ENCODE assay signal across 12 mouse cellular contexts in genomic region chr10:111248177-111248576, GRCm38 (mm10). TPM values are rescaled to one million over a fixed set of nuclear protein-coding genes. Genes with fewer than 3 reads are reported as not detected.
A peak's percentile ranks its signal among the peaks of the same experiment; 100 is the strongest.
DNase-seq lines count a peak whose midpoint lies in the region; ATAC-seq and TF ChIP-seq lines count a peak whose summit lies in the region.
"Had no signal": no experiment of that assay in that cellular context is flagged by ENCODE, and none has a peak within 500 bp of the region (broad histone marks: within the 10 kb centered on the region; RNA-seq: fewer than 3 reads in every experiment).

No protein-coding gene starts in this region.

- no peak for TF ChIP-seq CTCF in stomach, postnatal 0 days (IDR thresholded peaks at IDR 0.05; ENCODE audit: low read depth)

- H3K9me3 ChIP-seq in stomach, embryonic 16.5 days (replicated peaks; ENCODE audit: control insufficient read depth, low read length), result no peaks in the 10 kb centered on the region
- no peaks in the 10 kb centered on the region for H3K9me3 ChIP-seq in stomach, postnatal 0 days (ENCODE audit: control insufficient read depth, low read length)
- no peaks in the 10 kb centered on the region for H3K9me3 ChIP-seq in forebrain, embryonic 15.5 days
- no peaks in the 10 kb centered on the region for H3K9me3 ChIP-seq in midbrain, embryonic 12.5 days

- no peaks in the 10 kb centered on the region for H3K36me3 ChIP-seq in stomach, embryonic 16.5 days (ENCODE audit: control insufficient read depth, insufficient read depth, low read length)
- no peaks in the 10 kb centered on the region for H3K36me3 ChIP-seq in stomach, postnatal 0 days (ENCODE audit: control insufficient read depth, insufficient read depth, low read length)
- H3K36me3 ChIP-seq in forebrain, embryonic 15.5 days, result no peaks in the 10 kb centered on the region
- no peaks in the 10 kb centered on the region for H3K36me3 ChIP-seq in midbrain, embryonic 12.5 days

- ATAC-seq in stomach, embryonic 16.5 days (ENCODE audit: insufficient read depth, low FRiP score), result no peak
- ATAC-seq in stomach, postnatal 0 days (ENCODE audit: low FRiP score, low TSS enrichment), result no peak
- ATAC-seq in forebrain, embryonic 15.5 days (replicated peaks), result peak; percentile 51
- no peak for ATAC-seq in midbrain, embryonic 12.5 days (ENCODE audit: low FRiP score, low read depth)

- H3K27me3 ChIP-seq in stomach, embryonic 16.5 days (ENCODE audit: control insufficient read depth, insufficient read depth, low read length), result no peaks in the 10 kb centered on the region
- no peaks in the 10 kb centered on the region for H3K27me3 ChIP-seq in stomach, postnatal 0 days (ENCODE audit: control insufficient read depth, insufficient read depth, low read length)
- no peaks in the 10 kb centered on the region for H3K27me3 ChIP-seq in forebrain, embryonic 15.5 days
- H3K27me3 ChIP-seq in midbrain, embryonic 12.5 days, result no peaks in the 10 kb centered on the region

- 0 out of 2 replicates have a peak, but pooled peaks cover 3% of the 10 kb centered on the region for H3K4me1 ChIP-seq in stomach, embryonic 16.5 days (ENCODE audit: control insufficient read depth, insufficient read depth, low read length)
- H3K4me1 ChIP-seq in stomach, postnatal 0 days (replicated peaks; ENCODE audit: control insufficient read depth, insufficient read depth), result no peaks in the 10 kb centered on the region
- H3K4me1 ChIP-seq in forebrain, embryonic 15.5 days, result peaks cover 21% of the 10 kb centered on the region
- peaks cover 12% of the 10 kb centered on the region for H3K4me1 ChIP-seq in midbrain, embryonic 12.5 days

- 53% methylated on average over 6 of the region's 6 CpGs for WGBS in stomach, embryonic 16.5 days
- 55% methylated on average over 6 of the region's 6 CpGs for WGBS in stomach, postnatal 0 days
- 5% methylated on average over 6 of the region's 6 CpGs for WGBS in forebrain, embryonic 15.5 days
- 40% methylated on average over 6 of the region's 6 CpGs for WGBS in midbrain, embryonic 12.5 days

- intact Hi-C loops in left cerebral cortex, postnatal 36 days (cut with DNase I), result no loop called here

- no peak overlapping the region for H3K9ac ChIP-seq in stomach, embryonic 16.5 days (ENCODE audit: low read length)
- no peak overlapping the region for H3K9ac ChIP-seq in stomach, postnatal 0 days (ENCODE audit: low read length)
- peak overlapping the region; percentile 53 for H3K9ac ChIP-seq in forebrain, embryonic 15.5 days (replicated peaks)
- H3K9ac ChIP-seq in midbrain, embryonic 12.5 days (replicated peaks), result no peak overlapping the region
- H3K9ac ChIP-seq: lung, embryonic 14.5 days had no signal

- 0 out of 2 replicates have a peak overlapping the region, but pooled peaks have one; percentile 9 for H3K4me2 ChIP-seq in stomach, embryonic 16.5 days (ENCODE audit: low read depth, low read length)
- no peak overlapping the region for H3K4me2 ChIP-seq in stomach, postnatal 0 days (replicated peaks; ENCODE audit: low read depth)
- H3K4me2 ChIP-seq in forebrain, embryonic 15.5 days (replicated peaks), result peak overlapping the region; percentile 47
- peak overlapping the region; percentile 29 for H3K4me2 ChIP-seq in midbrain, embryonic 12.5 days (replicated peaks)
- H3K4me2 ChIP-seq: lung, embryonic 14.5 days had no signal

- no peak overlapping the region for H3K27ac ChIP-seq in stomach, embryonic 16.5 days (ENCODE audit: low read length)
- no peak overlapping the region for H3K27ac ChIP-seq in stomach, postnatal 0 days (replicated peaks)
- H3K27ac ChIP-seq in forebrain, embryonic 15.5 days (replicated peaks), result peak overlapping the region; percentile 82
- peak overlapping the region; percentile 50 for H3K27ac ChIP-seq in midbrain, embryonic 12.5 days (replicated peaks)

- DNase-seq in stomach, postnatal 0 days (ENCODE audit: low spot score), result no peak
- no peak for DNase-seq in left cerebral cortex, postnatal 36 days (ENCODE audit: low spot score in 2 of 2)
- DNase-seq in ovary, postnatal 10 days (ENCODE audit: low spot score), result no peak
- DNase-seq in spleen, adult 12 weeks (ENCODE audit: low spot score), result no peak
- DNase-seq: adrenal gland, postnatal 36 days; cerebellum, adult 9-10 months; kidney, adult 8-10 months; lung, embryonic 14.5 days; thymus, adult 2 months had no signal

- H3K4me3 ChIP-seq in stomach, embryonic 16.5 days (replicated peaks; ENCODE audit: low read length), result no peak overlapping the region
- no peak overlapping the region for H3K4me3 ChIP-seq in stomach, postnatal 0 days (ENCODE audit: low read depth, low read length)
- peak overlapping the region; percentile 43 for H3K4me3 ChIP-seq in forebrain, embryonic 15.5 days
- peak overlapping the region; percentile 13 for H3K4me3 ChIP-seq in midbrain, embryonic 12.5 days

- TF ChIP-seq EP300 in stomach, postnatal 0 days (optimal IDR thresholded peaks at IDR 0.05), result no peak

RNA-seq across cellular contexts. Expression of gene Bbs10, which starts 50.3 kb away (rescaled TPM):
- 4.0 and 4.4 TPM in 2 replicates for polyA plus RNA-seq in stomach, embryonic 16.5 days (2015; fragmentation: Nextera tagmentation; extraction: Ambion mirVana)
- 1.5 and 1.7 TPM in 2 replicates for polyA plus RNA-seq in stomach, postnatal 0 days (2015; fragmentation: Nextera tagmentation; extraction: Ambion mirVana)
- 5.3 and 6.3 TPM in 2 replicates for polyA plus RNA-seq in forebrain, embryonic 15.5 days (2015; fragmentation: Nextera tagmentation; extraction: Ambion mirVana)
- polyA plus RNA-seq in midbrain, embryonic 12.5 days (2016; fragmentation: Nextera tagmentation; extraction: Ambion mirVana), result 7.2 and 7.9 TPM in 2 replicates
- 1 to 10 TPM; 5.8 to 7.1 TPM for total RNA-seq in left cerebral cortex, postnatal 36 days (2021)

Comparison
In these comparisons a context has a peak if more than half of its experiments do, and no peak if none do; other contexts are left out.
1. H3K27ac ChIP-seq: peak in forebrain, embryonic 15.5 days (single experiment) and midbrain, embryonic 12.5 days (single experiment); none in stomach, embryonic 16.5 days (single experiment) and stomach, postnatal 0 days (single experiment).
2. H3K4me3 ChIP-seq: peak in forebrain, embryonic 15.5 days (single experiment) and midbrain, embryonic 12.5 days (single experiment); none in stomach, embryonic 16.5 days (single experiment) and stomach, postnatal 0 days (single experiment).